ENCODE assay signal across 36 mouse cellular contexts in genomic region chr14:54235825-54236540, GRCm38 (mm10). TPM values are rescaled to one million over a fixed set of nuclear protein-coding genes. Genes with fewer than 3 reads are reported as not detected.
DNase-seq lines count a peak whose midpoint lies in the region; ATAC-seq and TF ChIP-seq lines count a peak whose summit lies in the region.
"Had no signal": no experiment of that assay in that cellular context is flagged by ENCODE, and none has a peak within 500 bp of the region (broad histone marks: within the 10 kb centered on the region; RNA-seq: fewer than 3 reads in every experiment).

No protein-coding gene starts in this region.

- DNase-seq in lung, postnatal 10 days: no peak
- DNase-seq in thymus, adult 2 months: no peak
- DNase-seq in thymus, adult 18-20 months: no peak
- DNase-seq in adrenal gland, postnatal 14 days: peak; percentile 80
- DNase-seq in kidney, postnatal 36 days: no peak
- DNase-seq: B cell, adult 2 months; cerebellum, adult 2 months; cerebellum, postnatal 14 days; gastrocnemius, postnatal 10 days; heart, postnatal 14 days; kidney, adult 9 months; kidney, postnatal 14 days; liver; lung, adult 2 months; midbrain, embryonic 14.5 days had no signal

- ATAC-seq in lung, embryonic 15.5 days (ENCODE audit: borderline replicate concordance, extremely low read depth, low FRiP score, low TSS enrichment): no peak
- no peak for ATAC-seq in inflammation-experienced regulatory T-cells, adult 6 months
- ATAC-seq: intestine, embryonic 15.5 days had no signal

- no peaks in the 10 kb centered on the region for H3K27me3 ChIP-seq in lung, embryonic 15.5 days
- H3K27me3 ChIP-seq in thymus, adult 2 months (ENCODE audit: control insufficient read depth, insufficient read depth, low read length): no peaks in the 10 kb centered on the region
- H3K27me3 ChIP-seq: CH12.LX; forebrain, embryonic 12.5 days; hindbrain, embryonic 15.5 days; intestine, embryonic 15.5 days had no signal

- H3K4me3 ChIP-seq in lung, embryonic 15.5 days: no peak overlapping the region
- no peak overlapping the region for H3K4me3 ChIP-seq in thymus, adult 2 months (ENCODE audit: control insufficient read depth, insufficient read depth, low read length)
- H3K4me3 ChIP-seq: erythroblast, embryonic 14.5 days; forebrain, embryonic 12.5 days; hindbrain, embryonic 10.5 days; hindbrain, embryonic 15.5 days; intestine, embryonic 15.5 days had no signal

- H3K36me3 ChIP-seq in lung, embryonic 15.5 days: peaks cover 9% of the 10 kb centered on the region
- H3K36me3 ChIP-seq in thymus, adult 2 months (ENCODE audit: control insufficient read depth, insufficient read depth, low read length): peaks cover 12% of the 10 kb centered on the region

- H3K4me1 ChIP-seq in lung, embryonic 15.5 days: peaks cover 45% of the 10 kb centered on the region
- peaks cover 64% of the 10 kb centered on the region for H3K4me1 ChIP-seq in thymus, adult 2 months (replicated peaks; ENCODE audit: control insufficient read depth, insufficient read depth, low read length)

- no peak for TF ChIP-seq CTCF in thymus, adult 2 months (IDR thresholded peaks at IDR 0.05; ENCODE audit: borderline replicate concordance, control insufficient read depth, extremely low read depth, insufficient read depth, low read length, poor library complexity)

- TF ChIP-seq POLR2A in thymus, adult 2 months (IDR thresholded peaks at IDR 0.05; ENCODE audit: control insufficient read depth, extremely low read depth, insufficient read depth, low read length, poor library complexity): no peak

- no peak overlapping the region for H3K9ac ChIP-seq in lung, embryonic 15.5 days
- H3K9ac ChIP-seq: forebrain, embryonic 12.5 days; hindbrain, embryonic 15.5 days; intestine, embryonic 15.5 days; liver, embryonic 14.5 days had no signal

- H3K27ac ChIP-seq in lung, embryonic 15.5 days: peak overlapping the region; percentile 63
- H3K27ac ChIP-seq in thymus, adult 2 months (ENCODE audit: control insufficient read depth, insufficient read depth, low read length): peak overlapping the region; percentile 48
- H3K27ac ChIP-seq: forebrain, embryonic 12.5 days; hindbrain, embryonic 10.5 days; hindbrain, embryonic 15.5 days; intestine, embryonic 15.5 days; liver, embryonic 14.5 days had no signal

- no peaks in the 10 kb centered on the region for H3K9me3 ChIP-seq in lung, embryonic 15.5 days
- H3K9me3 ChIP-seq: forebrain, embryonic 12.5 days; hindbrain, embryonic 10.5 days; hindbrain, embryonic 15.5 days; intestine, embryonic 15.5 days had no signal

- 67% methylated on average over 5 of the region's 5 CpGs for WGBS in lung, embryonic 15.5 days
- WGBS in thymus, adult 2 months: 96% methylated on average over 5 of the region's 5 CpGs

- no peak overlapping the region for H3K4me2 ChIP-seq in lung, embryonic 15.5 days
- H3K4me2 ChIP-seq: forebrain, embryonic 12.5 days; hindbrain, embryonic 15.5 days; intestine, embryonic 15.5 days had no signal

RNA-seq across cellular contexts. Expression of gene Dad1, which starts 17.9 kb away (rescaled TPM):
- polyA plus RNA-seq in lung, embryonic 15.5 days (2015; fragmentation: Nextera tagmentation; extraction: Ambion mirVana): 398 and 402 TPM in 2 replicates
- polyA plus RNA-seq in thymus, adult 2 months (2012; rRNA removed): 513 and 641 TPM in 2 replicates
- 237 and 250 TPM in 2 replicates for total RNA-seq in adrenal gland, postnatal 14 days (2021)
- polyA plus RNA-seq in inflammation-experienced regulatory T-cells, adult 6 months (2017; shearing (Covaris generic)): 100 to 1,000 TPM; 393 to 515 (median 490) TPM

RNA-seq across cellular contexts. Expression of gene Abhd4, which starts 18.0 kb away (rescaled TPM):
- 49.6 and 52.2 TPM in 2 replicates for polyA plus RNA-seq in lung, embryonic 15.5 days (2015; fragmentation: Nextera tagmentation; extraction: Ambion mirVana)
- polyA plus RNA-seq in thymus, adult 2 months (2012; rRNA removed): 21.5 and 23.6 TPM in 2 replicates
- 297 and 309 TPM in 2 replicates for total RNA-seq in adrenal gland, postnatal 14 days (2021)
- polyA plus RNA-seq in inflammation-experienced regulatory T-cells, adult 6 months (2017; shearing (Covaris generic)): 10 to 100 TPM; 20.3 to 33.0 (median 29.4) TPM

RNA-seq across cellular contexts. Expression of gene Olfr49, which starts 48.8 kb away (rescaled TPM):
- not detected in 2 replicates for polyA plus RNA-seq in lung, embryonic 15.5 days (2015; fragmentation: Nextera tagmentation; extraction: Ambion mirVana)
- polyA plus RNA-seq in thymus, adult 2 months (2012; rRNA removed): not detected in 2 replicates
- not detected in 2 replicates for total RNA-seq in adrenal gland, postnatal 14 days (2021)
- under 1 TPM in 1 of 3 experiments, not detected in 2; 0.09 TPM for polyA plus RNA-seq in inflammation-experienced regulatory T-cells, adult 6 months (2017; shearing (Covaris generic))
- total RNA-seq: CH12.LX; ES-E14; gastrocnemius, postnatal 10 days; heart, adult 8-10 months; heart, postnatal 14 days; layer of hippocampus, adult 18-20 months; layer of hippocampus, postnatal 10 days; left cerebral cortex, adult 18-20 months; left cerebral cortex, postnatal 14 days; monocyte, adult 5-6 weeks had no signal
- polyA plus RNA-seq: brain, embryonic 14.5 days; cerebellum, adult 2 months; cortical plate, adult 2 months; erythroblast, embryonic 14.5 days; forebrain, embryonic 12.5 days; gonadal fat pad, adult 2 months; hindbrain, embryonic 10.5 days; hindbrain, embryonic 15.5 days; intestine, embryonic 15.5 days; limb, embryonic 11.5 days; liver, embryonic 14.5 days; lung, adult 2 months; midbrain, embryonic 14.5 days; neural tube, embryonic 14.5 days had no signal
